9 mouse cellular contexts compared by ENCODE assay signal in the genomic region with DNA sequence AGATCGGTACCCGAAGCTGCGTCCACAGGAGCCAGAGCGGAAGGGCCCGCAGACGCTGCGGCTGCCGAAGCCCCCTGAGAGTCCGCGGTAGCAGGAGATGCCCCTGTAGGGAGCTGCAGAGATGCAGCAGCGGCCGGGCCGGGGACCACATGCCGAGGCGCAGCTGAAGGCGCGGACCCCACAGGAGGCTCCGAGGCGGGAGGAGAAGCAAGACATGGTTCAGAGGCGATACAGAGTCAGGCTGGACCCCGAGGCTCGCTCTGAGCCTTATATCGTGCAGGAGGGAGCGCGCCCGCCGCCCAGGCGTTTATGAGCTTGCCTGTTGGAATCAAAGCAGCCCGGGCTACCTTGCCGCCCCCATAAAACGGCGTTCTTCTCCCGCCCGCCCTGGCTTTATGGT. TPM values are rescaled to one million over a fixed set of nuclear protein-coding genes. Genes with fewer than 3 reads are reported as not detected.
DNase-seq lines count a peak whose midpoint lies in the region; ATAC-seq and TF ChIP-seq lines count a peak whose summit lies in the region.
"Had no signal": no experiment of that assay in that cellular context is flagged by ENCODE, and none has a peak within 500 bp of the region (broad histone marks: within the 10 kb centered on the region; RNA-seq: fewer than 3 reads in every experiment).

Krt87 (minus strand) TSS at position 250 of the 400 bp plus-strand sequence.

- H3K27me3 ChIP-seq in lung, embryonic 14.5 days (ENCODE audit: insufficient read depth, low read length): peaks cover 28% of the 10 kb centered on the region
- H3K27me3 ChIP-seq in forebrain, embryonic 11.5 days (ENCODE audit: control insufficient read depth, insufficient read depth, low read length): peaks cover 11% of the 10 kb centered on the region
- peaks cover 59% of the 10 kb centered on the region for H3K27me3 ChIP-seq in limb, embryonic 12.5 days
- H3K27me3 ChIP-seq in stomach, embryonic 14.5 days (ENCODE audit: control insufficient read depth, insufficient read depth, low read length): peaks cover 16% of the 10 kb centered on the region; the same call in 1 of the 2 replicates

- no peaks in the 10 kb centered on the region for H3K9me3 ChIP-seq in lung, embryonic 14.5 days (ENCODE audit: low read depth, low read length)
- H3K9me3 ChIP-seq in forebrain, embryonic 11.5 days (ENCODE audit: control insufficient read depth, low read length): no peaks in the 10 kb centered on the region
- no peaks in the 10 kb centered on the region for H3K9me3 ChIP-seq in limb, embryonic 12.5 days
- H3K9me3 ChIP-seq in stomach, embryonic 14.5 days (ENCODE audit: control insufficient read depth, low read depth, low read length): no peaks in the 10 kb centered on the region

- peak within 1 kb of the TSS; percentile 48 for H3K4me2 ChIP-seq in lung, embryonic 14.5 days
- peak within 1 kb of the TSS; percentile 58 for H3K4me2 ChIP-seq in forebrain, embryonic 11.5 days (ENCODE audit: low read depth, low read length, severe bottlenecking)
- H3K4me2 ChIP-seq in limb, embryonic 12.5 days: peak within 1 kb of the TSS; percentile 63
- peak within 1 kb of the TSS; percentile 35 for H3K4me2 ChIP-seq in stomach, embryonic 14.5 days (replicated peaks; ENCODE audit: low read depth, low read length)

- no peak for ATAC-seq in lung, embryonic 14.5 days (ENCODE audit: insufficient read depth)
- ATAC-seq in forebrain, embryonic 11.5 days (replicated peaks; ENCODE audit: low FRiP score): no peak
- ATAC-seq in limb, embryonic 12.5 days (ENCODE audit: insufficient number of reproducible peaks, insufficient read depth, low FRiP score, low TSS enrichment, low read depth): no peak
- ATAC-seq in stomach, embryonic 14.5 days (ENCODE audit: insufficient number of reproducible peaks, insufficient read depth, low FRiP score, low read depth): no peak

- no peak within 1 kb of the TSS for H3K27ac ChIP-seq in lung, embryonic 14.5 days (ENCODE audit: low read depth)
- H3K27ac ChIP-seq in forebrain, embryonic 11.5 days (ENCODE audit: low read depth, low read length): no peak within 1 kb of the TSS
- H3K27ac ChIP-seq in limb, embryonic 12.5 days: no peak within 1 kb of the TSS
- H3K27ac ChIP-seq in stomach, embryonic 14.5 days (ENCODE audit: low read length): no peak within 1 kb of the TSS

- TF ChIP-seq CTCF in lung, embryonic 14.5 days (IDR thresholded peaks at IDR 0.05; ENCODE audit: low read depth): no peak

- H3K36me3 ChIP-seq in lung, embryonic 14.5 days (ENCODE audit: insufficient read depth): no peaks in the 10 kb centered on the region
- no peaks in the 10 kb centered on the region for H3K36me3 ChIP-seq in forebrain, embryonic 11.5 days (ENCODE audit: control insufficient read depth, insufficient read depth, low read length)
- no peaks in the 10 kb centered on the region for H3K36me3 ChIP-seq in limb, embryonic 12.5 days
- H3K36me3 ChIP-seq in stomach, embryonic 14.5 days (ENCODE audit: control insufficient read depth, insufficient read depth, low read length): no peaks in the 10 kb centered on the region

- peak within 1 kb of the TSS; percentile 10 for H3K4me3 ChIP-seq in lung, embryonic 14.5 days (ENCODE audit: low read depth, low read length)
- H3K4me3 ChIP-seq in forebrain, embryonic 11.5 days (ENCODE audit: low read depth, low read length): peak within 1 kb of the TSS; percentile 26
- peak within 1 kb of the TSS; percentile 34 for H3K4me3 ChIP-seq in limb, embryonic 12.5 days (replicated peaks)
- H3K4me3 ChIP-seq in stomach, embryonic 14.5 days (ENCODE audit: low read depth, low read length): peak within 1 kb of the TSS; percentile 19
- H3K4me3 ChIP-seq: myocyte had no signal

- peak; percentile 29 for DNase-seq in lung, embryonic 14.5 days
- DNase-seq in lung, postnatal 4 days: no peak
- DNase-seq in forebrain, embryonic 11.5 days (ENCODE audit: low spot score): peak; percentile 61
- no peak for DNase-seq in adrenal gland, postnatal 10 days
- no peak for DNase-seq in layer of hippocampus, adult 9-10 months (ENCODE audit: low spot score)
- DNase-seq: kidney, adult 18-20 months had no signal

- H3K9ac ChIP-seq in lung, embryonic 14.5 days: no peak within 1 kb of the TSS; the same call in 1 of the 2 replicates
- H3K9ac ChIP-seq in forebrain, embryonic 11.5 days (ENCODE audit: low read length): peak within 1 kb of the TSS; percentile 39; the same call in 1 of the 2 replicates
- peak within 1 kb of the TSS; percentile 31 for H3K9ac ChIP-seq in limb, embryonic 12.5 days (replicated peaks)
- no peak within 1 kb of the TSS for H3K9ac ChIP-seq in stomach, embryonic 14.5 days (replicated peaks; ENCODE audit: low read depth, low read length)

- no peaks in the 10 kb centered on the region for H3K4me1 ChIP-seq in lung, embryonic 14.5 days (ENCODE audit: insufficient read depth)
- peaks cover 4% of the 10 kb centered on the region; the same call in 1 of the 2 replicates for H3K4me1 ChIP-seq in forebrain, embryonic 11.5 days (replicated peaks; ENCODE audit: control insufficient read depth, insufficient read depth, low read length)
- peaks cover 10% of the 10 kb centered on the region for H3K4me1 ChIP-seq in limb, embryonic 12.5 days (replicated peaks)
- peaks cover 6% of the 10 kb centered on the region for H3K4me1 ChIP-seq in stomach, embryonic 14.5 days (ENCODE audit: control insufficient read depth, insufficient read depth, low read length)

- WGBS in lung, embryonic 14.5 days: 2% methylated on average over 34 of the region's 34 CpGs
- WGBS in forebrain, embryonic 11.5 days: 6% methylated on average over 34 of the region's 34 CpGs
- WGBS in limb, embryonic 12.5 days: 2% methylated on average over 34 of the region's 34 CpGs
- WGBS in stomach, embryonic 14.5 days: 3% methylated on average over 34 of the region's 34 CpGs

RNA-seq across cellular contexts. Expression of gene Krt87, which starts in this region (rescaled TPM):
- polyA plus RNA-seq in lung, embryonic 14.5 days (2014; fragmentation: Nextera tagmentation; extraction: Ambion mirVana): 0.20 and 0.22 TPM in 2 replicates
- 0.12 TPM in 1 of 2 replicates, not detected in the other for polyA plus RNA-seq in forebrain, embryonic 11.5 days (2014; fragmentation: Nextera tagmentation; extraction: Ambion mirVana)
- polyA plus RNA-seq in limb, embryonic 12.5 days (2016; fragmentation: Nextera tagmentation; extraction: Ambion mirVana): 0.29 and 0.56 TPM in 2 replicates
- 0.10 and 0.11 TPM in 2 replicates for polyA plus RNA-seq in stomach, embryonic 14.5 days (2014; fragmentation: Nextera tagmentation; extraction: Ambion mirVana)
- not detected for total RNA-seq in adrenal gland, postnatal 10 days (2021)
- polyA plus RNA-seq: myocyte had no signal

Comparison
In these comparisons a context has a peak if more than half of its experiments do, and no peak if none do; other contexts are left out.
1. Peak in DNase-seq, H3K4me3 ChIP-seq and H3K4me2 ChIP-seq in lung, embryonic 14.5 days; RNA of the gene not detected or under 1 TPM.
2. Peak in DNase-seq, H3K4me3 ChIP-seq, H3K9ac ChIP-seq and H3K4me2 ChIP-seq in forebrain, embryonic 11.5 days; RNA of the gene not detected or under 1 TPM.